Mouse (Mus musculus) MEL (cell line): ENCODE measurements around the gene Ifng. TPM values are rescaled to one million over a fixed set of nuclear protein-coding genes. Genes with fewer than 3 reads are reported as not detected.

Source experiments
- DNase-seq: peaks from one replicate; pipeline ENCODE4 v3.0.0; 2011; ENCODE audit warnings: low read depth, low spot score
- H3K27ac ChIP-seq: 2 replicates; pipeline ENCODE4 v1.5.1; 2012; ENCODE audit warnings: low read depth, mild to moderate bottlenecking, control low read depth, low read length, moderate library complexity; ENCODE audit not compliant: control insufficient read depth
- H3K27me3 ChIP-seq, 2 experiments: fragments of 150-350 bp in 1 of 2; sonication (generic) in 1 of 2; 2 replicates each; pipeline ENCODE4 v1.6.1; 2012; ENCODE audit warnings: low read length in 2 of 2, mild to moderate bottlenecking in 2 of 2, improper control_type of control experiment in 1 of 2, moderate library complexity in 1 of 2; ENCODE audit not compliant: insufficient read depth in 2 of 2, control insufficient read depth in 1 of 2
- H3K36me3 ChIP-seq, 2 experiments: 2 replicates each; pipeline ENCODE4 v1.6.1; 2012 to 2014; ENCODE audit warnings: low read length in 2 of 2, improper control_type of control experiment in 1 of 2, inconsistent platforms in 1 of 2, mild to moderate bottlenecking in 1 of 2; ENCODE audit not compliant: insufficient read depth in 2 of 2, control insufficient read depth in 1 of 2
- H3K4me1 ChIP-seq, 2 experiments: fragments of 150-350 bp in 1 of 2; sonication (generic) in 1 of 2; 2 replicates each; pipeline ENCODE4 v1.6.1; 2012; ENCODE audit warnings: low read length in 2 of 2, improper control_type of control experiment in 1 of 2, mild to moderate bottlenecking in 1 of 2; ENCODE audit not compliant: insufficient read depth in 2 of 2, control insufficient read depth in 1 of 2
- H3K4me3 ChIP-seq, 2 experiments: fragments of 150-350 bp in 1 of 2; sonication (generic) in 1 of 2; 2 replicates each; pipeline ENCODE4 v1.5.1; 2012; ENCODE audit warnings: low read depth in 2 of 2, low read length in 2 of 2, mild to moderate bottlenecking in 2 of 2, moderate library complexity in 2 of 2, control low read depth in 1 of 2, improper control_type of control experiment in 1 of 2; ENCODE audit not compliant: control insufficient read depth in 1 of 2, insufficient read depth in 1 of 2
- H3K79me2 ChIP-seq: 2 replicates; pipeline ENCODE4 v1.6.1; 2012; ENCODE audit warnings: mild to moderate bottlenecking, low read length, moderate library complexity; ENCODE audit not compliant: control insufficient read depth, poor library complexity, insufficient read depth
- H3K9ac ChIP-seq: 2 replicates; pipeline ENCODE4 v1.6.1; 2012; ENCODE audit warnings: low read depth, mild to moderate bottlenecking, control low read depth, low read length, moderate library complexity; ENCODE audit not compliant: control insufficient read depth, poor library complexity, severe bottlenecking
- H3K9me3 ChIP-seq: fragments of 150-350 bp; sonication (generic); replicated peaks from 2 replicates; pipeline ENCODE4 v1.6.1; 2012; ENCODE audit warnings: mild to moderate bottlenecking, low read length, improper control_type of control experiment, moderate library complexity; ENCODE audit not compliant: insufficient read depth
- BHLHE40 ChIP-seq: IDR thresholded peaks from 2 replicates; pipeline ENCODE4 v1.6.1; 2012; ENCODE audit warnings: low read depth, mild to moderate bottlenecking, inconsistent platforms, low read length, improper control_type of control experiment, borderline replicate concordance
- CHD1 ChIP-seq: IDR thresholded peaks from 2 replicates; pipeline ENCODE4 v1.6.1; 2012; ENCODE audit warnings: low read depth, mild to moderate bottlenecking, inconsistent platforms, low read length, improper control_type of control experiment
- CTCF ChIP-seq, 3 experiments: IDR thresholded peaks in 2 of 3; conservative IDR thresholded peaks in 1 of 3; 2 replicates each; pipeline ENCODE4 v1.5.1; 2011 to 2012; ENCODE audit warnings: low read length in 3 of 3, low read depth in 2 of 3, mild to moderate bottlenecking in 2 of 3, improper control_type of control experiment in 1 of 3, inconsistent platforms in 1 of 3, mixed read lengths in 1 of 3, moderate library complexity in 1 of 3; ENCODE audit not compliant: control insufficient read depth in 1 of 3, insufficient read depth in 1 of 3, poor library complexity in 1 of 3, severe bottlenecking in 1 of 3
- E2F4 ChIP-seq: IDR thresholded peaks from 2 replicates; pipeline ENCODE4 v1.6.1; 2011; ENCODE audit warnings: low read depth, low read length, improper control_type of control experiment, borderline replicate concordance
- ELF1 ChIP-seq: IDR thresholded peaks from 2 replicates; pipeline ENCODE4 v1.6.1; 2014; ENCODE audit warnings: low read depth, mild to moderate bottlenecking, inconsistent platforms, low read length, improper control_type of control experiment, moderate library complexity
- EP300 ChIP-seq, 2 experiments: IDR thresholded peaks; 2 replicates each; pipeline ENCODE4 v1.6.1; 2011; ENCODE audit warnings: improper control_type of control experiment in 2 of 2, low read length in 2 of 2, low read depth in 1 of 2, mild to moderate bottlenecking in 1 of 2
- ETS1 ChIP-seq: IDR thresholded peaks from 2 replicates; pipeline ENCODE4 v1.6.1; 2012; ENCODE audit warnings: low read depth, mild to moderate bottlenecking, inconsistent platforms, low read length, improper control_type of control experiment, moderate library complexity
- GABPA ChIP-seq: IDR thresholded peaks from 2 replicates; pipeline ENCODE4 v1.6.1; 2012; ENCODE audit warnings: low read depth, mild to moderate bottlenecking, inconsistent platforms, low read length, improper control_type of control experiment, moderate library complexity
- GATA1 ChIP-seq: IDR thresholded peaks from 2 replicates; pipeline ENCODE4 v1.6.1; 2011; ENCODE audit warnings: low read depth, low read length, improper control_type of control experiment
- JUND ChIP-seq: IDR thresholded peaks from 2 replicates; pipeline ENCODE4 v1.6.1; 2011; ENCODE audit warnings: low read depth, mild to moderate bottlenecking, improper control_type of control experiment, low read length
- MAFK ChIP-seq: IDR thresholded peaks from 2 replicates; pipeline ENCODE4 v1.6.1; 2011; ENCODE audit warnings: low read depth, mild to moderate bottlenecking, low read length, improper control_type of control experiment, borderline replicate concordance
- MAX ChIP-seq: IDR thresholded peaks from 2 replicates; pipeline ENCODE4 v1.6.1; 2011; ENCODE audit warnings: low read length, improper control_type of control experiment
- MAZ ChIP-seq: IDR thresholded peaks from 2 replicates; pipeline ENCODE4 v1.6.1; 2012; ENCODE audit warnings: low read depth, mild to moderate bottlenecking, inconsistent platforms, low read length, improper control_type of control experiment
- MEF2A ChIP-seq: IDR thresholded peaks from 2 replicates; pipeline ENCODE4 v1.6.1; 2014; ENCODE audit warnings: low read depth, mild to moderate bottlenecking, inconsistent platforms, low read length, improper control_type of control experiment; ENCODE audit not compliant: poor library complexity, insufficient replicate concordance, severe bottlenecking; ENCODE audit errors: extremely low read depth
- MXI1 ChIP-seq: IDR thresholded peaks from 2 replicates; pipeline ENCODE4 v1.6.1; 2011; ENCODE audit warnings: mild to moderate bottlenecking, low read depth, low read length, improper control_type of control experiment
- NRF1 ChIP-seq: IDR thresholded peaks from 2 replicates; pipeline ENCODE4 v1.6.1; 2014; ENCODE audit warnings: low read depth, mild to moderate bottlenecking, inconsistent platforms, low read length, improper control_type of control experiment, moderate library complexity; ENCODE audit not compliant: poor library complexity, insufficient read depth, severe bottlenecking
- SIN3A ChIP-seq: IDR thresholded peaks from 2 replicates; pipeline ENCODE4 v1.6.1; 2012; ENCODE audit warnings: low read length, improper control_type of control experiment, inconsistent platforms
- TAL1 ChIP-seq: IDR thresholded peaks from 2 replicates; pipeline ENCODE4 v1.6.1; 2012; ENCODE audit warnings: mild to moderate bottlenecking, inconsistent platforms, low read length, moderate library complexity, mixed read lengths
- TBP ChIP-seq: IDR thresholded peaks from 2 replicates; pipeline ENCODE4 v1.8.0; 2011; ENCODE audit warnings: low read depth, low read length, improper control_type of control experiment
- polyA plus RNA-seq, 2 experiments: library from polyadenylated mRNA; stranded (reverse) in 1 of 2; unstranded in 1 of 2; fragments of >175 nt in 1 of 2; fragments of >200 nt in 1 of 2; gene quantifications; 2 replicates each; pipeline versions ENCODE4 v1.2.1 to v1.2.4; 2012; ENCODE audit warnings: low replicate concordance in 2 of 2, low read depth in 1 of 2; ENCODE audit not compliant: insufficient read length in 2 of 2, insufficient read depth in 1 of 2, missing spikeins in 1 of 2
- total RNA-seq: library from RNA; depleted of rRNA; stranded (reverse); fragments of 300-350 nt; gene quantifications from 2 replicates; pipeline ENCODE4 v1.2.3, GENCODE M21; 2012

The Ifng gene
- total and polyA plus RNA-seq, 3 experiments, result not detected

- no peaks in the 10 kb centered on the region for H3K27me3 ChIP-seq
- H3K79me2 ChIP-seq, result no peaks in the 10 kb centered on the region
- no peaks in the 10 kb centered on the region for H3K4me1 ChIP-seq
- TF ChIP-seq ETS1 (no peak), TAL1 (no peak), CHD1 (no peak), NRF1 (no peak), SIN3A (no peak), E2F4 (no peak), MAFK (no peak), GABPA (no peak), TBP (no peak), MAX (no peak)
- no peak overlapping the region for H3K9ac ChIP-seq
- H3K27ac ChIP-seq, result no peak overlapping the region
- H3K36me3 ChIP-seq, result no peaks in the 10 kb centered on the region
- no peak overlapping the region for H3K4me3 ChIP-seq
- no peak for DNase-seq
- H3K9me3 ChIP-seq, result no peaks in the 10 kb centered on the region
Measured at GRCm38 (mm10) chr10:118477297-118477696, 36.5 kb downstream of the Ifng start.

- Histone ChIP-seq H3K4me1 (no peaks in the 10 kb centered on the region), H3K36me3 (no peaks in the 10 kb centered on the region), H3K9ac (no peak overlapping the region), H3K4me3 (no peak overlapping the region), H3K27ac (no peak overlapping the region), H3K27me3 (no peaks in the 10 kb centered on the region), H3K9me3 (no peaks in the 10 kb centered on the region), H3K79me2 (no peaks in the 10 kb centered on the region)
- DNase-seq, result no peak
- TF ChIP-seq JUND (no peak), BHLHE40 (no peak)
Measured at GRCm38 (mm10) chr10:118479244-118479643, 38.4 kb downstream of the Ifng start.

- no peaks in the 10 kb centered on the region for H3K9me3 ChIP-seq
- H3K27me3 ChIP-seq, result no peaks in the 10 kb centered on the region
- no peak overlapping the region for H3K9ac ChIP-seq
- TF ChIP-seq EP300 (IDR thresholded peaks at IDR 0.05; ENCODE audit: low read depth in 1 of 2, low read length in 2 of 2) (no peak), MAX (no peak), GATA1 (no peak), JUND (no peak), MAZ (no peak), CTCF (IDR thresholded peaks at IDR 0.05 in 2 of 3, conservative IDR thresholded peaks at IDR 0.05 in 1 of 3; ENCODE audit: control insufficient read depth in 1 of 3, insufficient read depth in 1 of 3, low read depth in 2 of 3, low read length in 3 of 3, poor library complexity in 1 of 3, severe bottlenecking in 1 of 3) (no peak), NRF1 (no peak), MXI1 (no peak), MEF2A (no peak), ELF1 (no peak)
- TF ChIP-seq, all 39 proteins: peak for 0
- DNase-seq, result no peak
- no peaks in the 10 kb centered on the region for H3K36me3 ChIP-seq
- H3K4me3 ChIP-seq, result no peak overlapping the region
- H3K4me1 ChIP-seq, result no peaks in the 10 kb centered on the region
- no peaks in the 10 kb centered on the region for H3K79me2 ChIP-seq
- no peak overlapping the region for H3K27ac ChIP-seq
Measured at GRCm38 (mm10) chr10:118480118-118480517, 39.3 kb downstream of the Ifng start.
